Mouse (Mus musculus): Measurements from ENCODE around the gene Aifm2. TPM values are rescaled to one million over a fixed set of nuclear protein-coding genes. Genes with fewer than 3 reads are reported as not detected.

Aifm2 gene
- polyA plus RNA-seq, 1 experiment, result not detected

DNA sequence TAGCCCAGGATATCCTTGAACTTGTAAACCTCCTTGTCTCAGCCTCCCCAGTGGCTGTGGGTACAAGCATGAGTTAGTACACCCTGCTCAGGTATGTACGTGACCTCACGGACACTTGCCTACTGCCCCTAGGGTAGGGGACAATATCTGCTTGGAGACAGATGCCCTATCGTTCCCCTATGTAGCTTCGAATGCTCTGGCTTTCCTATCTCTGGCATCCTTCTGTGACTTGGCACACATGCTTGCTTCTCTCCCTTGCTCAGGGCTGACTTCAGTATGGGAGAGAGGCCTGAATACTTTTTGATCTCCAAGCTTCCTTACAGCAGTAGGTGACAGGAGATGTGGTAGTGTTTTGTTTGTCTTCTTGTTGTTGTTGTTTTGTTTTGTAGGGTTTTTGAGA lies 917 bp upstream of the Aifm2 start:
- TF ChIP-seq CTCF (IDR thresholded peaks at IDR 0.05; ENCODE audit: insufficient read depth, low read depth, low read length) (no peak), POLR2A (IDR thresholded peaks at IDR 0.05; ENCODE audit: insufficient read depth, low read depth, low read length) (no peak)
- H3K4me1 ChIP-seq (ENCODE audit: control insufficient read depth, insufficient read depth, low read length), result peaks cover 8% of the 10 kb centered on the region
- no peak overlapping the region for H3K4me3 ChIP-seq (ENCODE audit: insufficient read depth, low read depth, low read length)
- no peak overlapping the region for H3K27ac ChIP-seq (ENCODE audit: insufficient read depth, low read depth, low read length)
- WGBS, result 93% methylated on average over 4 of the region's 4 CpGs

DNA sequence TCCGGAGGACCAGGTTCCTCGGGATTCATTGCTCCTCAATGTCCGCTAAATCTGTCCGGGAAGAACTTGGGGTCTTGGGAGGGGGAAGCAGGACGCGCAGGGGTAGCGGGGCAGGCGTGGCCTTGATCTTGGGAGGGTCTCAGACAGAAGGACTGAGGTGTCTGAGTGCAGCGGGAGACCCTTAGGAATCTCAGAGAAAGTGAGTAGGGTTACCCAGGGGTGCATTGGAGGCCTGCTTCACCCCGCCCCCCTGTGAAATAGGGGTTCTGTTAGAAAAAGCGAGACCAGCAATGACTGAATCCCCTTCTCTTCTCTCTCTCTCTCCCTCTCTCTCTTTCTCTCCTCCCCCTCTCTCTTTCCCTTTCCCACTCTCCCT lies 387 bp downstream of the Aifm2 start:
- Histone ChIP-seq H3K27ac (ENCODE audit: insufficient read depth, low read depth, low read length) (no peak overlapping the region), H3K4me3 (ENCODE audit: insufficient read depth, low read depth, low read length) (peak overlapping the region; percentile 70), H3K4me1 (ENCODE audit: control insufficient read depth, insufficient read depth, low read length) (peaks cover 8% of the 10 kb centered on the region)
- TF ChIP-seq POLR2A (IDR thresholded peaks at IDR 0.05; ENCODE audit: insufficient read depth, low read depth, low read length) (no peak), CTCF (IDR thresholded peaks at IDR 0.05; ENCODE audit: insufficient read depth, low read depth, low read length) (no peak)
- 5% methylated on average over 11 of the region's 11 CpGs for WGBS

DNA sequence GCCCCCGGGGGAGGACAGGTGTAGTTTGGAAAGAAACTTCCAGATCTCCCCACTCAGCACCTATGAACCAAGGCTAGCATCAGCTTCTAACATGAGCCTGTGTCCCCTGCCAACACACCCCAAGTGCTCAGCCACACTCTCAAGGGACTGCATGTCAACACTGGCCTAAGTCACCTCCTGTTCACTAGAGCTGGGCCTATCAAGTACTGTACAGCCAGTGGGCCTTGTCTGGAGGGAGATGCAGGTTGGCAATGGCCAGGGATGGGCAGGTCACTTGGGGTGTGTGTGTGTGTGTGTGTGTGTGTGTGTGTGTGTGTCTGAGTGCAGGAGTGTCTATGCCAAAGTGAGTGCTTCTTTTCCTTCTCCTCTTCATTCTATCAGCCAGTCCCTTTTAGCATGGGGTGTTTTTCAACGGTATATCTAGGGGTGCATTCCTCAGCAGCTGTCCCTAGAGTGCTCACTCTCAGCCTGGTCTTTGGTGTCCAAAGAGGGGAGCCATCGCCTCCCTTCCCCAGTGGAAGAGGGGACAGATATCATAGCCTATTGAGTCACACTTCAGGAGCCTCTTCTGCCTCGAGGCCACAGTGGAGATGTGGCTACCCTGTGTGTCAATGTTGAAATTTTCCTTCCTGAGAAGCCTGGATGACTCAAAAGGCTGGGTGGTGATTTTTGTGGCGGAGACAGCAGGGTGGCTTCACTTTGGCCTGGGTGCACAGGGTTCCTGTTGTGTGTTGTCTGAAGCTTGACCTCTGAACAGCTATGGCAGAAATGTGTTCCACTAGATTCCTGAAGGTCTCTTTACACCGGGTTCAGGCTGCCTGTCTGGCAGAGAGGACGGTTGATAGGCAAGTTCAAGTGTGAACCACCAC lies 1.2 kb downstream of the Aifm2 start:
- Histone ChIP-seq H3K27ac (ENCODE audit: insufficient read depth, low read depth, low read length) (no peak overlapping the region), H3K4me3 (ENCODE audit: insufficient read depth, low read depth, low read length) (no peak overlapping the region), H3K4me1 (ENCODE audit: control insufficient read depth, insufficient read depth, low read length) (peaks cover 8% of the 10 kb centered on the region)
- no peak for TF ChIP-seq CTCF (IDR thresholded peaks at IDR 0.05; ENCODE audit: insufficient read depth, low read depth, low read length)
- no peak for TF ChIP-seq POLR2A (IDR thresholded peaks at IDR 0.05; ENCODE audit: insufficient read depth, low read depth, low read length)
- 79% methylated on average over 7 of the region's 7 CpGs for WGBS

DNA sequence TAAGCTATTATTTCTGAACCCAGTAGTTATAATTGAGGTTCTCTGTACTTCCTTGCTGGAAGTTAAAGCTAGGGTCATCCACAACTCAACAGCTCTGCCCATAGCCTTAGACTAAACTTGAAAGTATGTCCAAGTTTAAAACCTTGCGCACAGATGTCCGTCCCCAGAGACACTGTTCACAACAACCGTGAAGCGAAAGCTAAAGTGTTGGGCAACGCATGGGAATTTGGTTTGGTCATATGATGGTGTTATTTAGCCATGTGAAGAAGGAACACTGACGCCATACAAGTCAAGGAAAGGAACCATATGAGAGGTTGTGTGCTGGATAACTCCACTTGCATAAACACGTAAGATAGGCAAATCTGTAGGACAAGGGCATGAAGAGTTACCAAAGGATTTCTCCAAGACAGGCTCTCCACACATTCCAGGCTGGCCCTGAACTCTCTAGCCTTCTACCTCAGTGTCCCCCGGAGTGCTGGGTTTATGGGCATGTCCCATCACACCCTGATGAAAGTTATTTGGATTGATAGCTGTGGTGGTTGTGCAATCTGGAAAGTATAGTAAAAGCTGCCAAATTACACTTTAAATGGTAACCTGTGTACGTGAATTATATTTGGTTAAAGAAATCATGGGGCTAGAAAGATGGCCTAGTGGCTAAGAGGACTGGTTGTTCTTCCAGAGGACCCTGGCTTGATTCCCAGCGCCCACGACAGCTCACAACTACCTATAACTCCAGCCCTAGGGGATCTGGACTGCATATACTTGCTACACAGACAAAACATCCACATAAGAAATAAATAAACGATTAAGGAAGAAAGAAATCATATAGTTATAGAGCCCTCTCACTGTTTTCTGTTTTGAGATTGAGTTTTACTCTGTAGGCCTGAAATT lies 2.6 kb downstream of the Aifm2 start:
- Histone ChIP-seq H3K4me3 (ENCODE audit: insufficient read depth, low read depth, low read length) (no peak overlapping the region), H3K27ac (ENCODE audit: insufficient read depth, low read depth, low read length) (no peak overlapping the region), H3K4me1 (ENCODE audit: control insufficient read depth, insufficient read depth, low read length) (peaks cover 8% of the 10 kb centered on the region)
- 92% methylated on average over 12 of the region's 12 CpGs for WGBS
- TF ChIP-seq POLR2A (IDR thresholded peaks at IDR 0.05; ENCODE audit: insufficient read depth, low read depth, low read length) (no peak), CTCF (IDR thresholded peaks at IDR 0.05; ENCODE audit: insufficient read depth, low read depth, low read length) (no peak)

DNA sequence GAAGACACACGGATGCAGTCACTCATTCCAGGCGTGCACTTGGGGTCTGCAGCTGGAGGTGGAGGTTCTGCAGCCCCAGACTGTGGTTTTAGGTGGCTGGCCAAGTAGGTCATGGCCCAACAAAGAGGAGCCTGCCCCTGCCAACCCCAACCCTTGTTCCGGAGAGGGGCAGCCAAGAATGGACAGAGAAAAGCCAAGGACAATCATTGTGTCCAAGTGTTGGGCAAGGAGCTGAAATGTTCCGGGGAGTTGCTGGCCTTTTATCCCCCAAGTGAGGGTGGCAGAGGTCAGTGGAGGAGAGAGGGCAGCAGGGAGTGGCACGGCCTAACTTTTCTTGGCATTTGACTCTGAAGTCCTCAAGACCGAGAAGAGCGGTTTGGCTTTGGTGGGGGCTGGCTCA lies 5.3 kb downstream of the Aifm2 start:
- TF ChIP-seq POLR2A (IDR thresholded peaks at IDR 0.05; ENCODE audit: insufficient read depth, low read depth, low read length) (no peak), CTCF (IDR thresholded peaks at IDR 0.05; ENCODE audit: insufficient read depth, low read depth, low read length) (no peak)
- WGBS, result 80% methylated on average over 7 of the region's 7 CpGs
- H3K4me1 ChIP-seq (ENCODE audit: control insufficient read depth, insufficient read depth, low read length), result peaks cover 5% of the 10 kb centered on the region
- no peak overlapping the region for H3K27ac ChIP-seq (ENCODE audit: insufficient read depth, low read depth, low read length)
- no peak overlapping the region for H3K4me3 ChIP-seq (ENCODE audit: insufficient read depth, low read depth, low read length)

DNA sequence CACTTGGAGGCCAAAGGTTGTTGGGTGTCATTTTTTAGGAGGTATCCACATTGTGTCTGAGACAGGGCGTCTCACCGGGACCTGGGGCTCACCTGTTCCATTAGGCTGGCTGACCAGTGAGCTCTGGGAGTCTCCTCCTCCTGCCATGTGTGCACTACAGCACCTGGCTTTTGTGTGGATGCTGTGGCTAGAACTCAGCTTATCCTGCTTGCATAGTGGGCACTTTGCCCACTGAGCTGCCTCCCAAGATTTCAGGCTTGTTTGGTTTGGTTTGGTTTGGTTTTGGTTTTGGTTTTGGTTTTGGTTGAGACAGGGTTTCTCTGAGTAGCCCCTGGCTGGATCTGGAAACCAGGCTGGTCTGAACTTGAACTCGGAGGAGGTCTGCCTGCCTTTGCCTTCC lies 7.2 kb downstream of the Aifm2 start:
- no peak overlapping the region for H3K27ac ChIP-seq (ENCODE audit: insufficient read depth, low read depth, low read length)
- H3K4me3 ChIP-seq (ENCODE audit: insufficient read depth, low read depth, low read length), result no peak overlapping the region
- 92% methylated on average over 3 of the region's 3 CpGs for WGBS
- no peaks in the 10 kb centered on the region; the same call in 1 of the 2 replicates for H3K4me1 ChIP-seq (ENCODE audit: control insufficient read depth, insufficient read depth, low read length)
- TF ChIP-seq POLR2A (IDR thresholded peaks at IDR 0.05; ENCODE audit: insufficient read depth, low read depth, low read length), result no peak
- no peak for TF ChIP-seq CTCF (IDR thresholded peaks at IDR 0.05; ENCODE audit: insufficient read depth, low read depth, low read length)

DNA sequence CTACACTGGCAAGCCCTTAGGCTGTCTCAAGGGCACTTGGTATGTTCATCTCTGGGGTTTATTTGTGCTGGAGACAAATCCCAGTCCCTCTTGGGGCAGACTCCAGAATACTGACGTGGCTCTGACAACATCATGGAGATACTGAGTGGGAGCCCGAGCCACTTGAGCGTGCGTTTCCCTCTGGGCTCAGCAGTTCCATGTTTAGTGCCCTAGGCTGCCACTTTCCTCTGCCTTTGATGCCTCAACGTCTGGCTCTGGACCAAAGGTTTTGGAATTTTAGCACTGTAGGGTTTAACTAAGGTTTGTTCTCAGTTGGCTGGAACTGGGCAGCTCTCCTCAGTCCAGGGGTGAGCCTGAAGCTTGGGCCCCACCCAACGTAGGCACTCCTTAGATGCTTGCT lies 8.2 kb downstream of the Aifm2 start:
- Histone ChIP-seq H3K4me1 (ENCODE audit: control insufficient read depth, insufficient read depth, low read length) (no peaks in the 10 kb centered on the region; the same call in 1 of the 2 replicates), H3K27ac (ENCODE audit: insufficient read depth, low read depth, low read length) (no peak overlapping the region), H3K4me3 (ENCODE audit: insufficient read depth, low read depth, low read length) (no peak overlapping the region)
- 63% methylated on average over 6 of the region's 6 CpGs for WGBS
- TF ChIP-seq CTCF (IDR thresholded peaks at IDR 0.05; ENCODE audit: insufficient read depth, low read depth, low read length) (no peak), POLR2A (IDR thresholded peaks at IDR 0.05; ENCODE audit: insufficient read depth, low read depth, low read length) (no peak)

DNA sequence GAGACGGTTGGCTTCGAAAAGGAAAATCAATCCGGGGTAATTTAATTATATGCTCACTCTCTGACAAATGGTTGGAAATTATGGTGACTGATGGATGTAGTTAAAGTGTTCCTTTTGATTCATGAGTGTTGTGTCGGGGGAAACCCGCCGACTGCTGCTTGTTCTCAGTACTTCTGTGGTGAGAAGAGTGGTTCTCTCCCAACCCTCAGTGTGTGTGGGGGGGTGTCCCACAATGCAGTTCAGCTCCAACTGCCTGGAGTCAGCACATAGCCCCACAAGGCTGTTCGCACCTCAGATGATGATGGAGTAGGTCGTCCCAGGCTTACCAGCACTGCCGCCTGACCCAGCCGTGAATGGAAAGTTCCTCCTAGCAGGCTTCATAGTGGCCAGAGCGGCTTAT lies 14.1 kb downstream of the Aifm2 start:
- WGBS, result 80% methylated on average over 11 of the region's 11 CpGs
- H3K4me1 ChIP-seq (ENCODE audit: control insufficient read depth, insufficient read depth, low read length), result no peaks in the 10 kb centered on the region; the same call in 1 of the 2 replicates
- no peak overlapping the region for H3K4me3 ChIP-seq (ENCODE audit: insufficient read depth, low read depth, low read length)
- TF ChIP-seq CTCF (IDR thresholded peaks at IDR 0.05; ENCODE audit: insufficient read depth, low read depth, low read length) (no peak), POLR2A (IDR thresholded peaks at IDR 0.05; ENCODE audit: insufficient read depth, low read depth, low read length) (no peak)
- H3K27ac ChIP-seq (ENCODE audit: insufficient read depth, low read depth, low read length), result no peak overlapping the region

DNA sequence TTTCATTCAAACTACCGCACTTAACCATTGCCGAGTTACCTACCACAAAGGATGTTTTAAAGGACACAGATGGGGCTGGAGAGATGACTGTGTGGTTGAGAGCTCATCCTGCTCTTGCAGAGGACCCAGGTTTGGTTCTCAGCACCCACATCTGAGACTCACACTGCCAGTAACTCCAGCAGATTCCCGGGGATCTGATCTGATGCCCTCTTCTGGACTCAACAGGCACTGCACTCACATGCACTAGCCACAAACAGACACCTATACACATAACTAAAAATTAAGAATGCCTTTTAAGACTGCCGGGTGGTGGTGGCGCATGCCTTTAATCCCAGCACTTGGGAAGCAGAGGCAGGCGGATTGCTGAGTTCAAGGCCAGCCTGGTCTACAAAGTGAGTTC lies 15.1 kb downstream of the Aifm2 start:
- Histone ChIP-seq H3K27ac (ENCODE audit: insufficient read depth, low read depth, low read length) (no peak overlapping the region), H3K4me1 (ENCODE audit: control insufficient read depth, insufficient read depth, low read length) (no peaks in the 10 kb centered on the region; the same call in 1 of the 2 replicates)
- TF ChIP-seq CTCF (IDR thresholded peaks at IDR 0.05; ENCODE audit: insufficient read depth, low read depth, low read length) (no peak), POLR2A (IDR thresholded peaks at IDR 0.05; ENCODE audit: insufficient read depth, low read depth, low read length) (no peak)

More for the DNA sequence above, 15.1 kb downstream of the Aifm2 start:
- WGBS, result 93% methylated on average over 6 of the region's 6 CpGs
- H3K4me3 ChIP-seq (ENCODE audit: insufficient read depth, low read depth, low read length), result no peak overlapping the region
